Mouse (Mus musculus): Measurements from ENCODE around the gene Sp2. TPM values are rescaled to one million over a fixed set of nuclear protein-coding genes. Genes with fewer than 3 reads are reported as not detected.
A peak's percentile ranks its signal among the peaks of the same experiment; 100 is the strongest.

Gene Sp2
- total RNA-seq, 1 experiment from 2014 or later = 9.8 TPM

GRCm38 (mm10) chr11:96926587-96926986, 56.2 kb downstream of the Sp2 start:
- ATAC-seq (ENCODE audit: extremely low read depth, insufficient number of reproducible peaks, low FRiP score, poor library complexity, severe bottlenecking) = no peak

GRCm38 (mm10) chr11:96925469-96926148, 57.1 kb downstream of the Sp2 start:
- no peak for ATAC-seq (ENCODE audit: extremely low read depth, insufficient number of reproducible peaks, low FRiP score, poor library complexity, severe bottlenecking)

- no peak for ATAC-seq (ENCODE audit: extremely low read depth, insufficient number of reproducible peaks, low FRiP score, poor library complexity, severe bottlenecking)
Measured at GRCm38 (mm10) chr11:96924861-96925260, 57.9 kb downstream of the Sp2 start.

- no peak for ATAC-seq (ENCODE audit: extremely low read depth, insufficient number of reproducible peaks, low FRiP score, poor library complexity, severe bottlenecking)
Measured at GRCm38 (mm10) chr11:96919003-96919402, 63.8 kb downstream of the Sp2 start.

GRCm38 (mm10) chr11:96917415-96917814, 65.3 kb downstream of the Sp2 start:
- no peak for ATAC-seq (ENCODE audit: extremely low read depth, insufficient number of reproducible peaks, low FRiP score, poor library complexity, severe bottlenecking)

- ATAC-seq (ENCODE audit: extremely low read depth, insufficient number of reproducible peaks, low FRiP score, poor library complexity, severe bottlenecking) = no peak
Measured at GRCm38 (mm10) chr11:96916885-96917396, 65.8 kb downstream of the Sp2 start.

- ATAC-seq (ENCODE audit: extremely low read depth, insufficient number of reproducible peaks, low FRiP score, poor library complexity, severe bottlenecking) = peak; percentile 97
Measured at GRCm38 (mm10) chr11:96916044-96916884, 66.5 kb downstream of the Sp2 start, which contains the start of gene Cdk5rap3. TSS of gene Cdk5rap3 (minus strand) at chr11:96916496.

- no peak for ATAC-seq (ENCODE audit: extremely low read depth, insufficient number of reproducible peaks, low FRiP score, poor library complexity, severe bottlenecking)
Measured at GRCm38 (mm10) chr11:96912682-96913081, 70.1 kb downstream of the Sp2 start.

GRCm38 (mm10) chr11:96910003-96910402, 72.8 kb downstream of the Sp2 start:
- peak; percentile 57 for ATAC-seq (ENCODE audit: extremely low read depth, insufficient number of reproducible peaks, low FRiP score, poor library complexity, severe bottlenecking)

GRCm38 (mm10) chr11:96908594-96908993, 74.2 kb downstream of the Sp2 start:
- ATAC-seq (ENCODE audit: extremely low read depth, insufficient number of reproducible peaks, low FRiP score, poor library complexity, severe bottlenecking) = no peak

GRCm38 (mm10) chr11:96906431-96907161, 76.2 kb downstream of the Sp2 start:
- no peak for ATAC-seq (ENCODE audit: extremely low read depth, insufficient number of reproducible peaks, low FRiP score, poor library complexity, severe bottlenecking)

Other genes starting within 250 kb of the Sp2 start
- gene Snx11, start 205.4 kb downstream of the Sp2 start, total RNA-seq (2017) = 66.2 and 79.5 TPM in 2 replicates
- gene Cbx1, start 193.8 kb downstream of the Sp2 start, total RNA-seq (2017) = 50.9 and 58.0 TPM in 2 replicates
- gene Nfe2l1, start 153.0 kb downstream of the Sp2 start, total RNA-seq (2017) = 48.5 and 53.8 TPM in 2 replicates
- not detected in 2 replicates for gene Copz2, start 133.1 kb downstream of the Sp2 start, total RNA-seq (2017)
- gene Cdk5rap3, start 66.5 kb downstream of the Sp2 start, total RNA-seq (2017) = 22.6 and 29.6 TPM in 2 replicates
- 0.23 and 0.61 TPM in 2 replicates for gene Prr15l, start 54.9 kb downstream of the Sp2 start, total RNA-seq (2017)
- gene Pnpo, start 39.0 kb downstream of the Sp2 start, total RNA-seq (2017) = 15.6 and 17.3 TPM in 2 replicates
- gene Sp6, start 30.4 kb upstream of the Sp2 start, total RNA-seq (2017) = 0.25 TPM in 1 of 2 replicates, not detected in the other
- gene Scrn2, start 47.0 kb upstream of the Sp2 start, total RNA-seq (2017) = 3.6 and 10.8 TPM in 2 replicates
- 0.47 TPM in 1 of 2 replicates, not detected in the other for gene Lrrc46, start 58.4 kb upstream of the Sp2 start, total RNA-seq (2017)
- gene Mrpl10, start 58.6 kb upstream of the Sp2 start, total RNA-seq (2017) = 15.9 and 23.8 TPM in 2 replicates
- gene Osbpl7, start 67.7 kb upstream of the Sp2 start, total RNA-seq (2017) = 20.9 and 22.7 TPM in 2 replicates
- 1.3 and 1.4 TPM in 2 replicates for gene Tbx21, start 132.4 kb upstream of the Sp2 start, total RNA-seq (2017)
- 11.3 and 13.2 TPM in 2 replicates for gene Tbkbp1, start 168.5 kb upstream of the Sp2 start, total RNA-seq (2017)
- gene Kpnb1, start 204.9 kb upstream of the Sp2 start, total RNA-seq (2017) = 149 and 179 TPM in 2 replicates

Measured in neutrophil, adult 5-6 weeks (primary cell).